Mouse (Mus musculus) yolk sac, embryonic 10.5 days (tissue): Measurements from ENCODE around the gene Ndufc2.
"Not testable (repeated sequence)": the region's sequence is repeated elsewhere in the genome, so short reads cannot be mapped to it uniquely, and the experiment has no call there.

ENCODE experiments used
- DNase-seq: peaks from one replicate; pipeline ENCODE4 v3.0.0-alpha.2; 2017; ENCODE audit warnings: low spot score

Gene Ndufc2

GRCm38 (mm10) chr7:97427296-97427695 lies 27.5 kb downstream of the Ndufc2 start:
- DNase-seq: no peak

GRCm38 (mm10) chr7:97427778-97428420 lies 28.1 kb downstream of the Ndufc2 start:
- DNase-seq: no peak

- peak; percentile 74 for DNase-seq
Measured at GRCm38 (mm10) chr7:97429705-97430104, 29.9 kb downstream of the Ndufc2 start.

DNA sequence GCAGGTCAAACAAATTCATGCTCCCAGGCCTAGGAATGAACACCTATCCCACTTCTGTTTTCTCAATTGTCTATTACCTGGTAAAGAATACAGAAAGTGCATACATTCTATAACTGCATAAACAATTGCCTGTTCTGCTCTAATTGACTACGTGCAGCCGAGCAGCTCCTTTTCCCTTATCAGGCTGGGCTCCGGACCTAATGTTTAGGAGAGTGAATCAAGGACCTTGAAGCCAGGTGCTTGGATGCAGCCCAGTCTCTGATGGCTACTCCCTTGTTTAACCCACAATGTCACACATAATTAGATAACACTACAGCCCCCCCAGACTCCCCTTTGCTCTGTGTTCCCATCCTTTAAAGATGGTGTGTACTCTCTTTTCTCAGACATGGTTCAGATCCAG lies 33.7 kb downstream of the Ndufc2 start:
- not testable (repeated sequence) for DNase-seq

- no peak for DNase-seq
Measured at GRCm38 (mm10) chr7:97434517-97434916, 34.7 kb downstream of the Ndufc2 start.

- DNase-seq: no peak
Measured at GRCm38 (mm10) chr7:97438986-97439385, 39.2 kb downstream of the Ndufc2 start.

- DNase-seq: no peak
Measured at GRCm38 (mm10) chr7:97446171-97446925, 46.5 kb downstream of the Ndufc2 start.

DNA sequence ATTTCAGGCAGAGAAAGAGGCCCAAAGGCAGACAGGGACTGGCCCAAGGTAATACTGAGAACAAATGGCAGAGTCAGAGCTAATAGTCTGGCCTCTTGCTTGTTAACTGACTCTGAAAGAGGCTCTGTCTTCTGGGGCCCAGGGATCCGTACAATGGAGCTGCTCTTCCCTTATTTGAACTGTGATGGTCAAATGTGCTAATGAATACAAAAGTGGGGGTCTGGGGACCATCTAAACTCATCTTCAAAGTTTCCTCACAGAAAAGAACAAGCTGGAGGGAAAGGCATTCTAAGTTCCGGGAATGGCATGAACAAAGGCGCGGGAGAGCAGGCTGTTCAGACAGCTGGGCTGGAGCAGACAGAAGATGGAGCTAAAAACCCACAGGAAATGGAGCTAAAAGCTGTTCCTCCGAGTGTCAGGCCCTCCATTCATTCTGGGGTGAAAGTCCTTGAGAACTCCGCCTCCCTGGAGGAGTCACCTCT lies 47.3 kb downstream of the Ndufc2 start:
- no peak for DNase-seq

DNA sequence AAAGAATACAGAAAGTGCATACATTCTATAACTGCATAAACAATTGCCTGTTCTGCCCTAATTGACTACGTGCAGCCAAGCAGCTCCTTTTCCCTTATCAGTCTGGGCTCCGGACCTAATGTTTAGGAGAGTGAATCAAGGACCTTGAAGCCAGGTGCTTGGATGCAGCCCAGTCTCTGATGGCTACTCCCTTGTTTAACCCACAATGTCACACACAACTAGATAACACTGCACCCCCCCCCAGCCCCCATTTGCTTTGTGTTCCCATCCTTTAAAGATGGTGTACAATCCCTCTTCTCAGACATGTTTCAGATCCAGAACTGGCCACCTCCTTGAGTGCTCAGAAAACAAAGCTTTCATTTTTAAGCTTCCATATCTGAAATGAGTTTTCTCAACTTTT lies 51.2 kb downstream of the Ndufc2 start, which contains the start of gene Kctd14:
Kctd14 (plus strand) TSS at position 301 of the 400 bp plus-strand sequence.
- not testable (repeated sequence) for DNase-seq

GRCm38 (mm10) chr7:97452196-97452595 lies 52.4 kb downstream of the Ndufc2 start:
- DNase-seq: no peak

GRCm38 (mm10) chr7:97453141-97453921 lies 53.5 kb downstream of the Ndufc2 start:
- DNase-seq: peak; percentile 56

DNA sequence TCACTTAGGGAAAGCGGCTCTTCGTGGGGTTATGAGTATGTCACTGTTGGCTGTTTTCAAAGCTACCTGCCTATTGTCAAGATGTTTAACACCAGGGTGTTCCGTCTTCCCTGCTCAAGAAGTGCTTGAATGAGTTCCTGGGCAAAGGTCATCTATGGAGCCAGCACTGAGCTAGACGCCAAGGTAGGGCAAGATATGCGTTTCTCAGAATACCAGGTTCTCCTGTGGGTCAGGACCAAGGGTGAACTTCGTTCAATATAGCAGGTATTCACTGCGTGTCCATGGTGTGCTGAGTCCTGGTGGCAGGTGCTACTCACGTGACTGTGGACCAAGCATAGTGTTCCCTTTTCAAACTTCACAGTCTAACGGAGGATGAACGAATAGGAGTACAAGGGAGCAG lies 55.0 kb downstream of the Ndufc2 start:
- no peak for DNase-seq

- no peak for DNase-seq
Measured at GRCm38 (mm10) chr7:97455577-97455976, 55.8 kb downstream of the Ndufc2 start.
